Mouse (Mus musculus) embryonic facial prominence, embryonic 12.5 days (tissue): ENCODE measurements around the gene Dhx40. TPM values are rescaled to one million over a fixed set of nuclear protein-coding genes. Genes with fewer than 3 reads are reported as not detected.
A peak's percentile ranks its signal among the peaks of the same experiment; 100 is the strongest.
"Not testable (repeated sequence)": the region's sequence is repeated elsewhere in the genome, so short reads cannot be mapped to it uniquely, and the experiment has no call there.

ENCODE experiments used
- ATAC-seq: fragments of 200-750 bp; cut with Nextera tagmentation; 2 replicates; pipeline ENCODE4 v1.8.0; 2017; ENCODE audit not compliant: insufficient number of reproducible peaks, insufficient read depth, low FRiP score, low TSS enrichment
- H3K27ac ChIP-seq: fragments of 300-500 bp; sonication (generic); 2 replicates; pipeline ENCODE4 v1.5.1; 2016; ENCODE audit warnings: mild to moderate bottlenecking
- H3K27me3 ChIP-seq: fragments of 300-500 bp; sonication (generic); 2 replicates; pipeline ENCODE4 v1.6.1; 2016; ENCODE audit warnings: mild to moderate bottlenecking, moderate library complexity
- H3K36me3 ChIP-seq: fragments of 300-500 bp; sonication (generic); 2 replicates; pipeline ENCODE4 v1.6.1; 2016; ENCODE audit warnings: mild to moderate bottlenecking
- H3K4me1 ChIP-seq: fragments of 300-500 bp; sonication (generic); 2 replicates; pipeline ENCODE4 v1.6.1; 2016
- H3K4me2 ChIP-seq: fragments of 300-500 bp; sonication (generic); replicated peaks from 2 replicates; pipeline ENCODE4 v1.6.1; 2016; ENCODE audit warnings: mild to moderate bottlenecking, moderate library complexity
- H3K4me3 ChIP-seq: fragments of 300-500 bp; sonication (generic); 2 replicates; pipeline ENCODE4 v1.5.1; 2016; ENCODE audit warnings: mild to moderate bottlenecking
- H3K9ac ChIP-seq: fragments of 300-500 bp; sonication (generic); 2 replicates; pipeline ENCODE4 v1.6.1; 2016; ENCODE audit warnings: mild to moderate bottlenecking, moderate library complexity
- H3K9me3 ChIP-seq: fragments of 300-500 bp; sonication (generic); 2 replicates; pipeline ENCODE4 v1.6.1; 2016; ENCODE audit warnings: mild to moderate bottlenecking, moderate library complexity
- WGBS: fragments of 180-500 bp; shearing (Covaris S2); methylation state at CpG from one replicate; pipeline ENCODE4 v1.1.7; 2016; 5-methylcytosine and 5-hydroxymethylcytosine counted together
- polyA plus RNA-seq: library from polyadenylated mRNA; unstranded; fragments of >200 nt; fragmentation: Nextera tagmentation; extraction: Ambion mirVana; gene quantifications from 2 replicates; pipeline ENCODE4 v1.2.1, GENCODE M21; 2016

Dhx40 gene
- polyA plus RNA-seq, 1 experiment from 2014 or later: 31.2 TPM

GRCm38 (mm10) chr11:86814481-86814880 lies 6.9 kb upstream of the Dhx40 start:
- H3K27ac ChIP-seq, ATAC-seq, H3K4me1 ChIP-seq, H3K9me3 ChIP-seq, H3K4me2 ChIP-seq, H3K9ac ChIP-seq, H3K4me3 ChIP-seq, H3K36me3 ChIP-seq, H3K27me3 ChIP-seq: not testable (repeated sequence)
- WGBS: 0% methylated on average over 3 of the region's 11 CpGs

GRCm38 (mm10) chr11:86813256-86813655 lies 5.7 kb upstream of the Dhx40 start:
- not testable (repeated sequence) for H3K36me3 ChIP-seq, H3K4me1 ChIP-seq, H3K4me3 ChIP-seq, ATAC-seq, H3K27me3 ChIP-seq, H3K9ac ChIP-seq, H3K9me3 ChIP-seq, H3K4me2 ChIP-seq, H3K27ac ChIP-seq
- 69% methylated on average over 5 of the region's 11 CpGs for WGBS

- Histone ChIP-seq H3K27me3 (no peaks in the 10 kb centered on the region), H3K27ac (no peak overlapping the region), H3K4me1 (peaks cover 5% of the 10 kb centered on the region; the same call in 1 of the 2 replicates), H3K9me3 (no peaks in the 10 kb centered on the region), H3K4me2 (no peak overlapping the region), H3K9ac (no peak overlapping the region), H3K4me3 (no peak overlapping the region), H3K36me3 (no peaks in the 10 kb centered on the region)
- no peak for ATAC-seq
- 86% methylated on average over 1 of the region's 1 CpGs for WGBS
Observed at GRCm38 (mm10) chr11:86811326-86811630, 3.7 kb upstream of the Dhx40 start.

GRCm38 (mm10) chr11:86810572-86811325 lies 3.2 kb upstream of the Dhx40 start:
- Histone ChIP-seq H3K4me1 (peaks cover 5% of the 10 kb centered on the region; the same call in 1 of the 2 replicates), H3K36me3 (no peaks in the 10 kb centered on the region), H3K27me3 (no peaks in the 10 kb centered on the region), H3K27ac (no peak overlapping the region), H3K9ac (no peak overlapping the region), H3K4me2 (no peak overlapping the region), H3K9me3 (no peaks in the 10 kb centered on the region), H3K4me3 (no peak overlapping the region)
- no peak for ATAC-seq
- 86% methylated on average over 2 of the region's 2 CpGs for WGBS

- Histone ChIP-seq H3K9me3 (no peaks in the 10 kb centered on the region), H3K36me3 (no peaks in the 10 kb centered on the region; the same call in 1 of the 2 replicates), H3K27me3 (no peaks in the 10 kb centered on the region), H3K9ac (no peak overlapping the region), H3K4me2 (no peak overlapping the region), H3K4me3 (no peak overlapping the region), H3K4me1 (peaks cover 5% of the 10 kb centered on the region; the same call in 1 of the 2 replicates), H3K27ac (no peak overlapping the region)
- 64% methylated on average over 4 of the region's 4 CpGs for WGBS
- no peak for ATAC-seq
Observed at GRCm38 (mm10) chr11:86809828-86810227, 2.3 kb upstream of the Dhx40 start.

- H3K4me2 ChIP-seq: peak overlapping the region; percentile 69
- peak overlapping the region; percentile 90 for H3K4me3 ChIP-seq
- 0% methylated on average over 25 of the region's 25 CpGs for WGBS
- H3K4me1 ChIP-seq: peaks cover 5% of the 10 kb centered on the region; the same call in 1 of the 2 replicates
- H3K36me3 ChIP-seq: peaks cover 9% of the 10 kb centered on the region; the same call in 1 of the 2 replicates
- peak; percentile 56; the same call in 1 of the 2 replicates for ATAC-seq
- H3K27me3 ChIP-seq: no peaks in the 10 kb centered on the region
- peak overlapping the region; percentile 80 for H3K27ac ChIP-seq
- peak overlapping the region; percentile 83 for H3K9ac ChIP-seq
- H3K9me3 ChIP-seq: no peaks in the 10 kb centered on the region
Observed at GRCm38 (mm10) chr11:86807001-86807477, 507 bp downstream of the Dhx40 start.

GRCm38 (mm10) chr11:86794161-86794560 lies 13.4 kb downstream of the Dhx40 start:
- no peak overlapping the region for H3K9ac ChIP-seq
- H3K4me2 ChIP-seq: no peak overlapping the region
- no peak for ATAC-seq
- H3K27me3 ChIP-seq: no peaks in the 10 kb centered on the region
- H3K9me3 ChIP-seq: no peaks in the 10 kb centered on the region
- H3K27ac ChIP-seq: no peak overlapping the region
- H3K4me1 ChIP-seq: no peaks in the 10 kb centered on the region
- H3K4me3 ChIP-seq: no peak overlapping the region
- 81% methylated on average over 1 of the region's 1 CpGs for WGBS
- H3K36me3 ChIP-seq: peaks cover 54% of the 10 kb centered on the region

GRCm38 (mm10) chr11:86787436-86787835 lies 20.1 kb downstream of the Dhx40 start:
- ATAC-seq: not testable (repeated sequence)

GRCm38 (mm10) chr11:86785767-86786166 lies 21.8 kb downstream of the Dhx40 start:
- H3K9me3 ChIP-seq: no peaks in the 10 kb centered on the region
- 89% methylated on average over 2 of the region's 2 CpGs for WGBS
- H3K4me2 ChIP-seq: no peak overlapping the region
- H3K36me3 ChIP-seq: peaks cover 48% of the 10 kb centered on the region
- H3K4me3 ChIP-seq: no peak overlapping the region
- no peaks in the 10 kb centered on the region for H3K27me3 ChIP-seq
- no peak overlapping the region for H3K27ac ChIP-seq
- H3K4me1 ChIP-seq: no peaks in the 10 kb centered on the region
- no peak overlapping the region for H3K9ac ChIP-seq
- no peak for ATAC-seq

More at GRCm38 (mm10) chr11:86787436-86787835, 20.1 kb downstream of the Dhx40 start:
- H3K4me3 ChIP-seq, H3K9me3 ChIP-seq, H3K27me3 ChIP-seq, H3K4me1 ChIP-seq, H3K9ac ChIP-seq, H3K27ac ChIP-seq, H3K4me2 ChIP-seq: not testable (repeated sequence)
- peaks cover 52% of the 10 kb centered on the region for H3K36me3 ChIP-seq
- 94% methylated on average over 5 of the region's 5 CpGs for WGBS

GRCm38 (mm10) chr11:86769884-86770283 lies 37.7 kb downstream of the Dhx40 start:
- Histone ChIP-seq H3K9me3 (no peaks in the 10 kb centered on the region), H3K4me1 (no peaks in the 10 kb centered on the region), H3K27me3 (no peaks in the 10 kb centered on the region), H3K4me2 (no peak overlapping the region), H3K9ac (no peak overlapping the region), H3K4me3 (no peak overlapping the region), H3K27ac (no peak overlapping the region), H3K36me3 (peaks cover 29% of the 10 kb centered on the region)
- WGBS: 86% methylated on average over 4 of the region's 4 CpGs
- no peak for ATAC-seq

- 93% methylated on average over 2 of the region's 2 CpGs for WGBS
- Histone ChIP-seq H3K9ac (no peak overlapping the region), H3K4me2 (no peak overlapping the region), H3K36me3 (peaks cover 4% of the 10 kb centered on the region; the same call in 1 of the 2 replicates), H3K4me3 (no peak overlapping the region), H3K27ac (no peak overlapping the region), H3K27me3 (no peaks in the 10 kb centered on the region), H3K9me3 (no peaks in the 10 kb centered on the region), H3K4me1 (no peaks in the 10 kb centered on the region)
- no peak for ATAC-seq
Observed at GRCm38 (mm10) chr11:86764501-86764900, 43.0 kb downstream of the Dhx40 start.

- H3K27me3 ChIP-seq, H3K36me3 ChIP-seq, H3K9me3 ChIP-seq, H3K9ac ChIP-seq, H3K4me2 ChIP-seq, H3K4me3 ChIP-seq, H3K4me1 ChIP-seq, H3K27ac ChIP-seq, ATAC-seq: not testable (repeated sequence)
- 93% methylated on average over 11 of the region's 11 CpGs for WGBS
Observed at GRCm38 (mm10) chr11:86763127-86763526, 44.4 kb downstream of the Dhx40 start.
